Mouse (Mus musculus) heart, embryonic 10.5 days (tissue): ENCODE data around the gene Rab3c. TPM values are rescaled to one million over a fixed set of nuclear protein-coding genes. Genes with fewer than 3 reads are reported as not detected.

Source experiments
- DNase-seq: peaks from one replicate; pipeline ENCODE4 v3.0.0-alpha.2; 2017; ENCODE audit warnings: low spot score
- H3K27ac ChIP-seq: fragments of 300-500 bp; sonication (generic); 2 replicates; pipeline ENCODE4 v1.5.1; 2016; ENCODE audit warnings: mild to moderate bottlenecking
- H3K27me3 ChIP-seq: fragments of 300-500 bp; sonication (generic); 2 replicates; pipeline ENCODE4 v1.6.1; 2016; ENCODE audit warnings: mild to moderate bottlenecking; ENCODE audit not compliant: poor library complexity, insufficient read depth, severe bottlenecking
- H3K36me3 ChIP-seq: fragments of 300-500 bp; sonication (generic); 2 replicates; pipeline ENCODE4 v1.6.1; 2016; ENCODE audit warnings: mild to moderate bottlenecking, moderate library complexity
- H3K4me1 ChIP-seq: fragments of 300-500 bp; sonication (generic); 2 replicates; pipeline ENCODE4 v1.6.1; 2016; ENCODE audit warnings: mild to moderate bottlenecking
- H3K4me3 ChIP-seq: fragments of 300-500 bp; sonication (generic); 2 replicates; pipeline ENCODE4 v1.5.1; 2016; ENCODE audit warnings: mild to moderate bottlenecking, moderate library complexity
- H3K9me3 ChIP-seq: fragments of 300-500 bp; sonication (generic); 2 replicates; pipeline ENCODE4 v1.6.1; 2016; ENCODE audit warnings: mild to moderate bottlenecking, moderate library complexity
- WGBS: fragments of 180-500 bp; shearing (Covaris S2); methylation state at CpG from one replicate; pipeline ENCODE4 v1.1.7; 2016; 5-methylcytosine and 5-hydroxymethylcytosine counted together
- polyA plus RNA-seq: library from polyadenylated mRNA; unstranded; fragments of >200 nt; fragmentation: Nextera tagmentation; extraction: Ambion mirVana; gene quantifications from 2 replicates; pipeline ENCODE4 v1.2.1, GENCODE M21; 2016

The Rab3c gene
- polyA plus RNA-seq, 1 experiment from 2014 or later, result 0.54 TPM

- Histone ChIP-seq H3K36me3 (no peaks in the 10 kb centered on the region), H3K4me3 (no peak overlapping the region), H3K4me1 (no peaks in the 10 kb centered on the region), H3K27ac (no peak overlapping the region), H3K27me3 (no peaks in the 10 kb centered on the region), H3K9me3 (no peaks in the 10 kb centered on the region)
- DNase-seq, result no peak
- WGBS, result 75% methylated on average over 8 of the region's 8 CpGs
Measured at GRCm38 (mm10) chr13:110054538-110054937, 226.3 kb downstream of the Rab3c start.

DNA sequence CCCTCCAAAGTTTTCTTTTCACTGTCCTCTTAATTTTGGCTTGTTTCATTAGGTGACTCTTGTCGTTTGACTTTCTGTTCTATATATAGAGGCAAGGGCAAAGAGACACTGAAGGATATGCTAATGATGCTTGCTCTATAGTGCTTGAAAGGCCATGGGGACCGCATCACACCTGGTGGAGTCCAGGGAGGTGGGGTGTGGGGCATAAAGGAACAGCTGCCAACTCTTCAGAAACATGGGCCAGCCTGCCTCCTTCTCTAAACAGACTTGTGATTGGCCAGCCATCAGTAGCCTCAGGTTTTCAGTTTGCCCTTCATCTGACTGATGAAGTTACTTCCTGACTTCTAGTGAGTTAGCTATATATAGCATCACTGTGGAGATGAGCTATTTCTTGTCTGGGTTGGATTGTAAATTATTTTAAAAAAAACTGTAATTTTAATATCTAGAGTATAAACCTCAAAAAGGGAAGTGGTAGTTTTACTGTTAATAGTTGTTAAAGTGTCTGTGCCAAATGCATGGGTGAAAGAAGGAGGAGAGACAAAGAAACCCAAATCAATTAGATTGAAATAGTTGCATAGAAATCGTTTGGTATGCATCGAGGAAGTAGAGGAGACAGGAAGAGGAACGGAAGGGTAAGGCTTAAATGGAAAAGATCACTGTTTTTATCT is 231.9 kb downstream of the Rab3c start:
- Histone ChIP-seq H3K27me3 (no peaks in the 10 kb centered on the region), H3K9me3 (no peaks in the 10 kb centered on the region), H3K36me3 (no peaks in the 10 kb centered on the region), H3K4me3 (no peak overlapping the region), H3K27ac (no peak overlapping the region), H3K4me1 (peaks cover 3% of the 10 kb centered on the region; the same call in 1 of the 2 replicates)
- no peak for DNase-seq
- 55% methylated on average over 5 of the region's 5 CpGs for WGBS

DNA sequence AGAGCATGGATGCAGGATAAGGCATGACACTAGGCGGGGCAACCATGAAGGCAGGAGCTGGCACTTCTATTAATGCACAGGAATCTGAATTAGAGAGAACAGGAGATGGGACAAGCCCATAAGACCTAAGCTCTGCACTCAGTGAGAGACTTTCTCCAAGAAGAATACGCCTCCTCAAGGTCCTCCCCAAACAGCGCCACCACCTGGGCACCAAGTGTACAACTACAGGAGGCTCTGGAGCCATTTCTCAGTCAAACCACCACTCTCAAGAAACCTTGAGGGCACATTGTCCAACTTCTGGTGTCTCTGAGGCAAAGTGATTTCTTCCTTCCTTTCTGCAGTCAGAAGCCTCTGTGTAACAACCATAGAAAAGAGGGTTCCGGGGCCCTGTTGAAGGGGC is 236.4 kb downstream of the Rab3c start:
- Histone ChIP-seq H3K4me3 (no peak overlapping the region), H3K9me3 (no peaks in the 10 kb centered on the region), H3K27ac (no peak overlapping the region), H3K36me3 (no peaks in the 10 kb centered on the region), H3K27me3 (no peaks in the 10 kb centered on the region), H3K4me1 (peaks cover 3% of the 10 kb centered on the region)
- no peak for DNase-seq
- WGBS, result 77% methylated on average over 4 of the region's 4 CpGs

GRCm38 (mm10) chr13:110039779-110040498 is 240.9 kb downstream of the Rab3c start:
- Histone ChIP-seq H3K9me3 (no peaks in the 10 kb centered on the region), H3K27ac (no peak overlapping the region), H3K4me1 (no peaks in the 10 kb centered on the region; the same call in 1 of the 2 replicates), H3K27me3 (no peaks in the 10 kb centered on the region), H3K36me3 (no peaks in the 10 kb centered on the region), H3K4me3 (no peak overlapping the region)
- WGBS, result 85% methylated on average over 3 of the region's 3 CpGs
- DNase-seq, result no peak

- 65% methylated on average over 9 of the region's 9 CpGs for WGBS
- no peak overlapping the region for H3K4me3 ChIP-seq
- no peaks in the 10 kb centered on the region for H3K9me3 ChIP-seq
- no peaks in the 10 kb centered on the region; the same call in 1 of the 2 replicates for H3K4me1 ChIP-seq
- no peaks in the 10 kb centered on the region for H3K27me3 ChIP-seq
- H3K36me3 ChIP-seq, result no peaks in the 10 kb centered on the region
- H3K27ac ChIP-seq, result no peak overlapping the region
- DNase-seq, result no peak
Measured at GRCm38 (mm10) chr13:110039170-110039569, 241.6 kb downstream of the Rab3c start.

DNA sequence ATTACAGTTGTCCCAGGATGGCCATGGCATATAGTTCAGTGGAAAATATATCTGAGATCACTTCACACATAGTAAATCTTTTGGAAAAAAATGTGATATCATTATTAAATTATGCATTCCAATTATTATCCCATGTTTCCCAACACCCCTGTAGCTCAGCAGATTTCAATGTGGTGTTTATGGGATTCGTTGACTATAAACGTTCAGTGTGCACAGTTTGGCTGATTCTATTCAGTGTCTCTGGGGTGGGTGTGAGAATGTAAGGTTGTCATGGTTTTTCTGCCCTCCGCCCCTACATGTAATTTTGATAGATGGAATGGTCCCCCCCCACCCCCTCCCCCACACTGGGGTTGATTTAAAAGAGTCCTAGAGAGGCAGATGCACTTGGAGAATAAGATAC is 242.3 kb downstream of the Rab3c start:
- Histone ChIP-seq H3K4me1 (no peaks in the 10 kb centered on the region; the same call in 1 of the 2 replicates), H3K27me3 (no peaks in the 10 kb centered on the region), H3K9me3 (no peaks in the 10 kb centered on the region), H3K4me3 (no peak overlapping the region), H3K36me3 (no peaks in the 10 kb centered on the region), H3K27ac (no peak overlapping the region)
- no peak for DNase-seq
- WGBS, result 83% methylated on average over 3 of the region's 3 CpGs

DNA sequence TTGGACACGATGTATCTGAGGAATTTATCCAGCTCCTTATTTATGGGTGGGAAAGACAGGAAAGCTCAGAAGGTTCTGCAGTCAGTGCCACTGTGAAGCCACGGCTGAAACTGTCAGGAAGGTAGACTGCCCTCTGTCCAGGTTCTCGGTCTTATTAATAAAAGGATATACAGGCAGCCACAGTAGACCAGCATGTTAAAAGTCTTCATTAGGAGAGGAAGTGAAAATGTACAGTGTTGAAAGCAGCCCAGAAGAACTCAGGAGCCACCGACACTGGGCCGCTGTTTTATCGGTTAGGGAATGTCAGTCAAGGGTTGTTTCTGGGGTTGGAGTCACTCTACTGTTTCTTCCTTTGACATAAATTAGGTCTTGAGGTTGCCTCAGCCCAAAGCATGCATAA is 245.9 kb downstream of the Rab3c start:
- no peak for DNase-seq
- no peaks in the 10 kb centered on the region for H3K36me3 ChIP-seq
- H3K27me3 ChIP-seq, result no peaks in the 10 kb centered on the region
- no peaks in the 10 kb centered on the region for H3K4me1 ChIP-seq
- H3K9me3 ChIP-seq, result no peaks in the 10 kb centered on the region
- no peak overlapping the region for H3K4me3 ChIP-seq
- H3K27ac ChIP-seq, result no peak overlapping the region
- WGBS, result 79% methylated on average over 6 of the region's 6 CpGs

DNA sequence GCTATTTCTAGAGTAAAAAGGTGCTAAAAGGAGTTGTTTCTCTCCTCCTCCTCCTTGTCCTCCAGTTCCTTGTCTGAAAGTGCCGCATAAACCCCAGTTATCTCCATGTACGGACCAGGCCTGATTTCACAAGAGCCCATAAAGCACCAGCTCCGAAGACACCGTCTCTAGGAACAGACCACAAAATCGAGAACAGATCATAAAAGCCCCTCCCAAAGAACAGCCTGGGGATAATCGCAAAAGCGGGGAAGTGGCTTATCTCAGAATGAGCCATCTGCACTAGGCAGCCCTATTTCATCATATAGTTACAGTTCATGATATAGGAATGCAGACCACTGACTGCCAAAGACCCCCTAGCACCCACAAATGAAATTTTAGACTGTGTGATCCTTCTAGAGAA is 246.8 kb downstream of the Rab3c start:
- Histone ChIP-seq H3K36me3 (no peaks in the 10 kb centered on the region), H3K4me1 (no peaks in the 10 kb centered on the region)
- WGBS, result 70% methylated on average over 7 of the region's 7 CpGs

DNA sequence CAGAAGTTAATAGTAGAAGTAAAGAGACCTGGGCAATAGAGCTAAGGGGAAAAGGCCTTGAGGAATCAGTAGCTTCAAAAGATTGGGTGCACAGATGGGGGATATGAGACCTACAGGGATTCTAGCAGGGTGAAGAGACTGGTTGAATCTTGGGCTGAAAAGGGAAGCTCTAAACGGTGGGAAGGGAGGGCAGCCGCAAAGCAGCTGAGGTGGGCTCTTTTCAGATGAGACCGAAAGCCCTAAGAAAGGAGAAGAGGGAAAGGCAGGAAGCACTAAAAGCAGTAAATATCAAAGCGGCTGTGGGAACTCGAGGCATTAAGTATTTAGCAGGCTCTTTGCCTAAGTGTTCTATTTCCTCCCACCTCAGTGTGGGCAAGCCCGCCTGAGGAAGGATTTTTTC is 248.9 kb downstream of the Rab3c start:
- Histone ChIP-seq H3K36me3 (no peaks in the 10 kb centered on the region), H3K4me3 (no peak overlapping the region), H3K27me3 (no peaks in the 10 kb centered on the region), H3K4me1 (no peaks in the 10 kb centered on the region), H3K27ac (no peak overlapping the region), H3K9me3 (no peaks in the 10 kb centered on the region)
- DNase-seq, result no peak
- WGBS, result 30% methylated on average over 6 of the region's 6 CpGs

More for the DNA sequence above, 246.8 kb downstream of the Rab3c start:
- Histone ChIP-seq H3K4me3 (no peak overlapping the region), H3K9me3 (no peaks in the 10 kb centered on the region), H3K27me3 (no peaks in the 10 kb centered on the region), H3K27ac (no peak overlapping the region)
- DNase-seq, result no peak

- Histone ChIP-seq H3K27me3 (no peaks in the 10 kb centered on the region), H3K27ac (no peak overlapping the region), H3K36me3 (no peaks in the 10 kb centered on the region), H3K4me1 (no peaks in the 10 kb centered on the region), H3K9me3 (no peaks in the 10 kb centered on the region), H3K4me3 (no peak overlapping the region)
- 69% methylated on average over 8 of the region's 8 CpGs for WGBS
- DNase-seq, result no peak
Measured at GRCm38 (mm10) chr13:110031061-110031460, 249.7 kb downstream of the Rab3c start.

- peaks cover 3% of the 10 kb centered on the region; the same call in 1 of the 2 replicates for H3K27me3 ChIP-seq
- WGBS, result 79% methylated on average over 10 of the region's 10 CpGs
- no peaks in the 10 kb centered on the region for H3K9me3 ChIP-seq
- H3K4me3 ChIP-seq, result no peak overlapping the region
- H3K4me1 ChIP-seq, result peaks cover 5% of the 10 kb centered on the region
- H3K27ac ChIP-seq, result no peak overlapping the region
- no peak for DNase-seq
- H3K36me3 ChIP-seq, result no peaks in the 10 kb centered on the region
Measured at GRCm38 (mm10) chr13:110024381-110025161, 256.2 kb downstream of the Rab3c start.

DNA sequence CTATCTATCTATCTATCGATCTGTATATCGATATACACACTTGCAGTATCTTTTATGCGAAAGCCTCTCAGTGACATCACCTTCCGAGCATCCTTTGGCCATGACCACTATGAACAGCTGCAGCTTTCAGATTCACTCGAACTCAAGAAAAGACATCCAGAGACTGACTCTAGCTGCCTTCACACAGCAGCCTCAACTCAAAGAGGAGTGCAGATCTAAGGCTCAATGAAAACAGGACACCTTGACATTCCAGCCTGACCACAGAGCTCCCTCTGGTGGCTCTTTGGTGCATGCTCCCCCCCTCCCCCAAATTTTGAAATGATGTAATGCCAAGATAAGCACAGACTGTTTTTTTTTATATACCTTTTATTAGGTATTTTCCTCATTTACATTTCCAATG is 257.8 kb downstream of the Rab3c start:
- no peak for DNase-seq
- peaks cover 15% of the 10 kb centered on the region for H3K4me1 ChIP-seq
- no peak overlapping the region for H3K4me3 ChIP-seq
- no peaks in the 10 kb centered on the region for H3K9me3 ChIP-seq
- H3K36me3 ChIP-seq, result no peaks in the 10 kb centered on the region
- 72% methylated on average over 5 of the region's 5 CpGs for WGBS
- no peak overlapping the region for H3K27ac ChIP-seq
- peaks cover 3% of the 10 kb centered on the region; the same call in 1 of the 2 replicates for H3K27me3 ChIP-seq

GRCm38 (mm10) chr13:110019774-110020173 is 261.0 kb downstream of the Rab3c start:
- H3K27ac ChIP-seq, result peak overlapping the region; percentile 76; the same call in 1 of the 2 replicates
- H3K36me3 ChIP-seq, result no peaks in the 10 kb centered on the region
- peaks cover 7% of the 10 kb centered on the region; the same call in 1 of the 2 replicates for H3K27me3 ChIP-seq
- no peak for DNase-seq
- H3K4me3 ChIP-seq, result peak overlapping the region; percentile 61
- H3K9me3 ChIP-seq, result no peaks in the 10 kb centered on the region
- 20% methylated on average over 9 of the region's 9 CpGs for WGBS
- H3K4me1 ChIP-seq, result peaks cover 15% of the 10 kb centered on the region
